Mouse (Mus musculus): Measurements from ENCODE around the gene Pno1. TPM values are rescaled to one million over a fixed set of nuclear protein-coding genes. Genes with fewer than 3 reads are reported as not detected.

Pno1 gene
- total and polyA plus RNA-seq, 3 experiments = 6.0 to 35.7 (median 30.2) TPM

DNA sequence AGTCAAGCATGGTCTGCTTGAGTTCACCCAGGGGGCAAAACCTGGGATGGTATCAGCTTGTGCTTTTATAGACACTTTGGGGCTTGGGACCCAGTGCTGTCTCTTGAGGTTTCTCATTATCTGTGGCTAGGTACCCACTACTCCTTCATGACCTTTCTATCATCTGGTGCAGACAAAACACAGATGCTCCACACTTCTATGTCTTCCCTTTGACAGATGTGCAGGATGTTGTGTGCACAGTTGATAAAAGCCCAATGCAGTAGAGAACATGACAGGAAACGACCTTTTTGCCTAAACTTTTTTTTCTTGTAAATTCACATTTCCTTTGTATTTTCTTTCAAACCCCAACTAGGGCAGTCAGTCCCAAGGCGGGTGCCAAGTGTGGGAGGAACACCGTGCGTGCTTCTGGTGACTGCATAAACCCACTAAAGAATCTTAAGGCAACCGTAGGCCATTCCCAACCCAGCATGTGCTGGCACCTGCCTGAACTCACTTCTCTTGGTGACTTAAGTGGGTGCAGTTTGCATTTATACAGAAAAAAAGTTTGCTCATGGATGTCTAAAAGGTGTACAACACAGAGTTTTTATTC is 25.2 kb upstream of the Pno1 start:
- Histone ChIP-seq H3K4me1 (ENCODE audit: control insufficient read depth, insufficient read depth, low read length) (no peaks in the 10 kb centered on the region), H3K36me3 (ENCODE audit: control insufficient read depth, insufficient read depth, low read length) (no peaks in the 10 kb centered on the region; the same call in 1 of the 2 replicates), H3K4me3 (no peak overlapping the region), H3K9ac (ENCODE audit: low read depth, low read length) (no peak overlapping the region), H3K27me3 (ENCODE audit: control insufficient read depth, insufficient read depth, low read length) (no peaks in the 10 kb centered on the region), H3K79me2 (replicated peaks; ENCODE audit: control insufficient read depth, insufficient read depth, low read length) (no peaks in the 10 kb centered on the region), H3K27ac (no peak overlapping the region)
- DNase-seq = no peak
- TF ChIP-seq POLR2A (IDR thresholded peaks at IDR 0.05; ENCODE audit: insufficient read depth, low read depth, low read length) (no peak), EP300 (IDR thresholded peaks at IDR 0.05; ENCODE audit: insufficient read depth, low read depth, low read length) (no peak), CTCF (IDR thresholded peaks at IDR 0.05) (no peak)
- 57% methylated on average over 5 of the region's 5 CpGs for WGBS
- intact Hi-C loops (cut with DNase I) = no loop called here

GRCm38 (mm10) chr11:17232792-17233191 is 21.4 kb upstream of the Pno1 start:
- Histone ChIP-seq H3K4me3 (no peak overlapping the region), H3K9ac (ENCODE audit: low read depth, low read length) (no peak overlapping the region), H3K4me1 (ENCODE audit: control insufficient read depth, insufficient read depth, low read length) (no peaks in the 10 kb centered on the region), H3K79me2 (replicated peaks; ENCODE audit: control insufficient read depth, insufficient read depth, low read length) (no peaks in the 10 kb centered on the region), H3K36me3 (ENCODE audit: control insufficient read depth, insufficient read depth, low read length) (no peaks in the 10 kb centered on the region; the same call in none of the 2 replicates), H3K27me3 (ENCODE audit: control insufficient read depth, insufficient read depth, low read length) (no peaks in the 10 kb centered on the region), H3K27ac (no peak overlapping the region)
- intact Hi-C loops (cut with DNase I) = no loop called here
- 67% methylated on average over 5 of the region's 5 CpGs for WGBS
- no peak for DNase-seq
- TF ChIP-seq POLR2A (IDR thresholded peaks at IDR 0.05; ENCODE audit: insufficient read depth, low read depth, low read length) = no peak
- no peak for TF ChIP-seq EP300 (IDR thresholded peaks at IDR 0.05; ENCODE audit: insufficient read depth, low read depth, low read length)
- no peak for TF ChIP-seq CTCF (IDR thresholded peaks at IDR 0.05)

DNA sequence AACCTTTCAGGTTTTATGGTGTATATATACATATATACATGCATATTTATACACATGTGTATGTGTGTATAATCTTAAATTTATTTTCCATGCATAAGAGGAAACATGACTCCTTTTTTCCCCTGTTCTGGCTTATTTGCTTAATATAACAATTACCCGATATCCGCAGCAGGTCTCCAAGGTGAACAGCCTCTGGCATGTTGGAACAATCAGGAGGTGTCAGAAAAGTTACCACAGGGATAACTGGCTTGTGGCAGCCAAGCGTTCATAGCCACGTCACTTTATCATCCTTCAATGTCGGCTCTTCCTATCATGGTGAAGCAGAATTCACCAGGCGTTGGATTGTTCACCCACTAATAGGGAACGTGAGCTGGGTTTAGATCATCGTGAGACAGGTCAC is 9.8 kb upstream of the Pno1 start:
- intact Hi-C loops (cut with DNase I) = no loop called here
- no peak for DNase-seq
- Histone ChIP-seq H3K4me3 (no peak overlapping the region), H3K4me1 (ENCODE audit: control insufficient read depth, insufficient read depth, low read length) (no peaks in the 10 kb centered on the region), H3K27ac (no peak overlapping the region), H3K79me2 (replicated peaks; ENCODE audit: control insufficient read depth, insufficient read depth, low read length) (no peaks in the 10 kb centered on the region), H3K36me3 (ENCODE audit: control insufficient read depth, insufficient read depth, low read length) (no peaks in the 10 kb centered on the region; the same call in 1 of the 2 replicates), H3K9ac (ENCODE audit: low read depth, low read length) (no peak overlapping the region), H3K27me3 (ENCODE audit: control insufficient read depth, insufficient read depth, low read length) (no peaks in the 10 kb centered on the region)
- WGBS = 96% methylated on average over 8 of the region's 8 CpGs
- TF ChIP-seq EP300 (IDR thresholded peaks at IDR 0.05; ENCODE audit: insufficient read depth, low read depth, low read length) (no peak), CTCF (IDR thresholded peaks at IDR 0.05) (no peak), POLR2A (IDR thresholded peaks at IDR 0.05; ENCODE audit: insufficient read depth, low read depth, low read length) (no peak)

DNA sequence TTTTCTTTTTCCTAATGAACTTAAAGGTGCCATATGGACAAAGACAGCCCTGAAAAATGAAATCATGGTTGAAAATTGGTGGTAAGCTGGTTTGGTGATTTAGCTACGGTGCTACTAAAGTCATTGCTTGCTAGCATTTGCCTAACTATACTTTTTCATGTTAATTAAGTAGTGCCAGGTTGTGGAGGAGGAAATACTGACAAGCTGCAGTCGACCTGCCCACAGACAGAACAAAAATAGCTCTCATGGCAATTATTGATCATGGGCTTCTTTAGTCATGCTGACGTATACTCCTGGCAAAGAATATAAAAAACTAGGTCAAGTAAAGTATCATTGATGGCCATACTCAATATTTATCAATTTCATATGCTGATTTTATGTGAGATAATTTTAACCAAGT is 4.1 kb upstream of the Pno1 start:
- intact Hi-C loops (cut with DNase I) = no loop called here
- Histone ChIP-seq H3K27me3 (ENCODE audit: control insufficient read depth, insufficient read depth, low read length) (no peaks in the 10 kb centered on the region), H3K4me1 (ENCODE audit: control insufficient read depth, insufficient read depth, low read length) (peaks cover 1% of the 10 kb centered on the region; the same call in 1 of the 2 replicates), H3K79me2 (replicated peaks; ENCODE audit: control insufficient read depth, insufficient read depth, low read length) (no peaks in the 10 kb centered on the region), H3K4me3 (no peak overlapping the region), H3K36me3 (ENCODE audit: control insufficient read depth, insufficient read depth, low read length) (no peaks in the 10 kb centered on the region; the same call in 1 of the 2 replicates), H3K9ac (ENCODE audit: low read depth, low read length) (no peak overlapping the region), H3K27ac (no peak overlapping the region)
- TF ChIP-seq POLR2A (IDR thresholded peaks at IDR 0.05; ENCODE audit: insufficient read depth, low read depth, low read length) (no peak), EP300 (IDR thresholded peaks at IDR 0.05; ENCODE audit: insufficient read depth, low read depth, low read length) (no peak), CTCF (IDR thresholded peaks at IDR 0.05) (no peak)
- WGBS = 77% methylated on average over 3 of the region's 3 CpGs
- no peak for DNase-seq

- Histone ChIP-seq H3K27me3 (ENCODE audit: control insufficient read depth, insufficient read depth, low read length) (no peaks in the 10 kb centered on the region), H3K4me1 (ENCODE audit: control insufficient read depth, insufficient read depth, low read length) (peaks cover 1% of the 10 kb centered on the region; the same call in 1 of the 2 replicates), H3K4me3 (peak overlapping the region; percentile 94; the same call in 1 of the 2 replicates), H3K36me3 (ENCODE audit: control insufficient read depth, insufficient read depth, low read length) (no peaks in the 10 kb centered on the region; the same call in 1 of the 2 replicates), H3K27ac (no peak overlapping the region), H3K79me2 (replicated peaks; ENCODE audit: control insufficient read depth, insufficient read depth, low read length) (no peaks in the 10 kb centered on the region), H3K9ac (ENCODE audit: low read depth, low read length) (no peak overlapping the region)
- TF ChIP-seq EP300 (IDR thresholded peaks at IDR 0.05; ENCODE audit: insufficient read depth, low read depth, low read length) = no peak
- no peak for TF ChIP-seq CTCF (IDR thresholded peaks at IDR 0.05)
- no peak for TF ChIP-seq POLR2A (IDR thresholded peaks at IDR 0.05; ENCODE audit: insufficient read depth, low read depth, low read length)
- no peak for DNase-seq
- WGBS = 35% methylated on average over 5 of the region's 5 CpGs
- intact Hi-C loops (cut with DNase I) = loop anchor here (5.0 kb wide), 2 partner anchors 44 to 261 kb away; partner anchors contain the start of genes C1d and Fbxo48
Measured at GRCm38 (mm10) chr11:17212903-17213509, 1.6 kb upstream of the Pno1 start.

- peak overlapping the region; percentile 100 for H3K27ac ChIP-seq
- TF ChIP-seq POLR2A (IDR thresholded peaks at IDR 0.05; ENCODE audit: insufficient read depth, low read depth, low read length) (no peak), EP300 (IDR thresholded peaks at IDR 0.05; ENCODE audit: insufficient read depth, low read depth, low read length) (no peak), CTCF (IDR thresholded peaks at IDR 0.05) (no peak)
- no peaks in the 10 kb centered on the region; the same call in 1 of the 2 replicates for H3K36me3 ChIP-seq (ENCODE audit: control insufficient read depth, insufficient read depth, low read length)
- no peaks in the 10 kb centered on the region for H3K79me2 ChIP-seq (replicated peaks; ENCODE audit: control insufficient read depth, insufficient read depth, low read length)
- no peak for DNase-seq
- WGBS = under 1% methylated on average over 10 of the region's 10 CpGs
- peaks cover 1% of the 10 kb centered on the region; the same call in 1 of the 2 replicates for H3K4me1 ChIP-seq (ENCODE audit: control insufficient read depth, insufficient read depth, low read length)
- intact Hi-C loops (cut with DNase I) = loop anchor here (5.0 kb wide), 2 partner anchors 45 to 260 kb away; partner anchors contain the start of genes C1d and Fbxo48
- H3K9ac ChIP-seq (ENCODE audit: low read depth, low read length) = peak overlapping the region; percentile 66
- no peaks in the 10 kb centered on the region for H3K27me3 ChIP-seq (ENCODE audit: control insufficient read depth, insufficient read depth, low read length)
- H3K4me3 ChIP-seq = peak overlapping the region; percentile 94
Measured at GRCm38 (mm10) chr11:17212141-17212495, 750 bp upstream of the Pno1 start.
